Mouse (Mus musculus): ENCODE measurements around the gene Mrgprg. TPM values are rescaled to one million over a fixed set of nuclear protein-coding genes. Genes with fewer than 3 reads are reported as not detected.

The Mrgprg gene
- polyA plus RNA-seq (2012; rRNA removed) = not detected in 2 replicates

- no peaks in the 10 kb centered on the region for H3K27me3 ChIP-seq (ENCODE audit: control insufficient read depth, insufficient read depth, low read length)
- H3K36me3 ChIP-seq (ENCODE audit: control insufficient read depth, insufficient read depth, low read length) = no peaks in the 10 kb centered on the region
- no peaks in the 10 kb centered on the region for H3K4me1 ChIP-seq (ENCODE audit: control insufficient read depth, insufficient read depth, low read length)
- TF ChIP-seq CTCF (IDR thresholded peaks at IDR 0.05; ENCODE audit: control insufficient read depth, insufficient read depth, insufficient replicate concordance, low read depth, low read length) (no peak), POLR2A (IDR thresholded peaks at IDR 0.05; ENCODE audit: control insufficient read depth, low read depth, low read length) (no peak)
- no peak within 1 kb of the TSS for H3K27ac ChIP-seq (ENCODE audit: control insufficient read depth, insufficient read depth, low read depth, low read length)
- H3K4me3 ChIP-seq (ENCODE audit: control insufficient read depth, low read depth, low read length) = no peak within 1 kb of the TSS
Observed at GRCm38 (mm10) chr7:143766893-143767292, at the start of gene Mrgprg. Gene Mrgprg, minus strand, starts transcription at chr7:143766993.

- Histone ChIP-seq H3K4me1 (ENCODE audit: control insufficient read depth, insufficient read depth, low read length) (no peaks in the 10 kb centered on the region), H3K36me3 (ENCODE audit: control insufficient read depth, insufficient read depth, low read length) (no peaks in the 10 kb centered on the region), H3K27me3 (ENCODE audit: control insufficient read depth, insufficient read depth, low read length) (no peaks in the 10 kb centered on the region)
Observed at GRCm38 (mm10) chr7:143808909-143809308, 42.1 kb upstream of the Mrgprg start.

GRCm38 (mm10) chr7:143805199-143805624 lies 38.4 kb upstream of the Mrgprg start:
- no peaks in the 10 kb centered on the region for H3K27me3 ChIP-seq (ENCODE audit: control insufficient read depth, insufficient read depth, low read length)
- no peak for TF ChIP-seq CTCF (IDR thresholded peaks at IDR 0.05; ENCODE audit: control insufficient read depth, insufficient read depth, insufficient replicate concordance, low read depth, low read length)
- no peak for TF ChIP-seq POLR2A (IDR thresholded peaks at IDR 0.05; ENCODE audit: control insufficient read depth, low read depth, low read length)

More at GRCm38 (mm10) chr7:143808909-143809308, 42.1 kb upstream of the Mrgprg start:
- Histone ChIP-seq H3K27ac (ENCODE audit: control insufficient read depth, insufficient read depth, low read depth, low read length) (no peak overlapping the region), H3K4me3 (ENCODE audit: control insufficient read depth, low read depth, low read length) (no peak overlapping the region)
- TF ChIP-seq CTCF (IDR thresholded peaks at IDR 0.05; ENCODE audit: control insufficient read depth, insufficient read depth, insufficient replicate concordance, low read depth, low read length) = no peak
- TF ChIP-seq POLR2A (IDR thresholded peaks at IDR 0.05; ENCODE audit: control insufficient read depth, low read depth, low read length) = no peak

GRCm38 (mm10) chr7:143801195-143802065 lies 34.6 kb upstream of the Mrgprg start:
- TF ChIP-seq CTCF (IDR thresholded peaks at IDR 0.05; ENCODE audit: control insufficient read depth, insufficient read depth, insufficient replicate concordance, low read depth, low read length) (no peak), POLR2A (IDR thresholded peaks at IDR 0.05; ENCODE audit: control insufficient read depth, low read depth, low read length) (no peak)
- Histone ChIP-seq H3K4me1 (ENCODE audit: control insufficient read depth, insufficient read depth, low read length) (no peaks in the 10 kb centered on the region), H3K36me3 (ENCODE audit: control insufficient read depth, insufficient read depth, low read length) (no peaks in the 10 kb centered on the region; the same call in 1 of the 2 replicates), H3K27ac (ENCODE audit: control insufficient read depth, insufficient read depth, low read depth, low read length) (no peak overlapping the region), H3K27me3 (ENCODE audit: control insufficient read depth, insufficient read depth, low read length) (no peaks in the 10 kb centered on the region), H3K4me3 (ENCODE audit: control insufficient read depth, low read depth, low read length) (no peak overlapping the region)

More at GRCm38 (mm10) chr7:143805199-143805624, 38.4 kb upstream of the Mrgprg start:
- H3K4me3 ChIP-seq (ENCODE audit: control insufficient read depth, low read depth, low read length) = no peak overlapping the region
- no peaks in the 10 kb centered on the region for H3K36me3 ChIP-seq (ENCODE audit: control insufficient read depth, insufficient read depth, low read length)
- no peaks in the 10 kb centered on the region for H3K4me1 ChIP-seq (ENCODE audit: control insufficient read depth, insufficient read depth, low read length)
- no peak overlapping the region for H3K27ac ChIP-seq (ENCODE audit: control insufficient read depth, insufficient read depth, low read depth, low read length)

- TF ChIP-seq POLR2A (IDR thresholded peaks at IDR 0.05; ENCODE audit: control insufficient read depth, low read depth, low read length) = no peak
- TF ChIP-seq CTCF (IDR thresholded peaks at IDR 0.05; ENCODE audit: control insufficient read depth, insufficient read depth, insufficient replicate concordance, low read depth, low read length) = no peak
- no peak overlapping the region for H3K27ac ChIP-seq (ENCODE audit: control insufficient read depth, insufficient read depth, low read depth, low read length)
- H3K4me1 ChIP-seq (ENCODE audit: control insufficient read depth, insufficient read depth, low read length) = no peaks in the 10 kb centered on the region
- no peaks in the 10 kb centered on the region for H3K27me3 ChIP-seq (ENCODE audit: control insufficient read depth, insufficient read depth, low read length)
- H3K4me3 ChIP-seq (ENCODE audit: control insufficient read depth, low read depth, low read length) = no peak overlapping the region
- no peaks in the 10 kb centered on the region; the same call in 1 of the 2 replicates for H3K36me3 ChIP-seq (ENCODE audit: control insufficient read depth, insufficient read depth, low read length)
Observed at GRCm38 (mm10) chr7:143800770-143801169, 34.0 kb upstream of the Mrgprg start.

- Histone ChIP-seq H3K36me3 (ENCODE audit: control insufficient read depth, insufficient read depth, low read length) (no peaks in the 10 kb centered on the region; the same call in 1 of the 2 replicates), H3K4me3 (ENCODE audit: control insufficient read depth, low read depth, low read length) (no peak overlapping the region), H3K4me1 (ENCODE audit: control insufficient read depth, insufficient read depth, low read length) (no peaks in the 10 kb centered on the region), H3K27me3 (ENCODE audit: control insufficient read depth, insufficient read depth, low read length) (no peaks in the 10 kb centered on the region), H3K27ac (ENCODE audit: control insufficient read depth, insufficient read depth, low read depth, low read length) (no peak overlapping the region)
- TF ChIP-seq CTCF (IDR thresholded peaks at IDR 0.05; ENCODE audit: control insufficient read depth, insufficient read depth, insufficient replicate concordance, low read depth, low read length) (no peak), POLR2A (IDR thresholded peaks at IDR 0.05; ENCODE audit: control insufficient read depth, low read depth, low read length) (no peak)
Observed at GRCm38 (mm10) chr7:143798783-143799182, 32.0 kb upstream of the Mrgprg start.

- Histone ChIP-seq H3K4me3 (ENCODE audit: control insufficient read depth, low read depth, low read length) (no peak overlapping the region), H3K36me3 (ENCODE audit: control insufficient read depth, insufficient read depth, low read length) (no peaks in the 10 kb centered on the region; the same call in 1 of the 2 replicates), H3K4me1 (ENCODE audit: control insufficient read depth, insufficient read depth, low read length) (no peaks in the 10 kb centered on the region), H3K27ac (ENCODE audit: control insufficient read depth, insufficient read depth, low read depth, low read length) (no peak overlapping the region), H3K27me3 (ENCODE audit: control insufficient read depth, insufficient read depth, low read length) (no peaks in the 10 kb centered on the region)
- peak; percentile 31; the same call in 1 of the 2 replicates for TF ChIP-seq CTCF (IDR thresholded peaks at IDR 0.05; ENCODE audit: control insufficient read depth, insufficient read depth, insufficient replicate concordance, low read depth, low read length)
- no peak for TF ChIP-seq POLR2A (IDR thresholded peaks at IDR 0.05; ENCODE audit: control insufficient read depth, low read depth, low read length)
Observed at GRCm38 (mm10) chr7:143793121-143793520, 26.3 kb upstream of the Mrgprg start.

Data from testis, adult 2 months (tissue).